Mouse (Mus musculus) olfactory bulb, adult 2 months (tissue): ENCODE data around the gene Ciao2a.

ENCODE experiments used
- CTCF ChIP-seq: fragments of 200-500 bp; IDR thresholded peaks from 2 replicates; pipeline ENCODE4 v1.5.1; 2012; ENCODE audit warnings: low read depth, mild to moderate bottlenecking, low read length, moderate library complexity; ENCODE audit not compliant: insufficient read depth
- POLR2A ChIP-seq: fragments of 200-500 bp; IDR thresholded peaks from 2 replicates; pipeline ENCODE4 v1.6.1; 2012; ENCODE audit warnings: mild to moderate bottlenecking, low read depth, low read length, moderate library complexity; ENCODE audit not compliant: insufficient read depth

GRCm38 (mm10) chr9:66135967-66136366 lies 9.6 kb downstream of the Ciao2a start:
- no peak for TF ChIP-seq POLR2A
- no peak for TF ChIP-seq CTCF
